Mouse (Mus musculus) lung, embryonic 16.5 days (tissue): ENCODE measurements around the gene Thbs1. TPM values are rescaled to one million over a fixed set of nuclear protein-coding genes. Genes with fewer than 3 reads are reported as not detected.

ENCODE experiments used
- ATAC-seq: fragments of 200-750 bp; cut with Nextera tagmentation; 2 replicates; pipeline ENCODE4 v1.8.0; 2017; ENCODE audit warnings: low read depth, mild to moderate bottlenecking, moderate library complexity
- H3K27ac ChIP-seq: fragments of 300-500 bp; sonication (generic); 2 replicates; pipeline ENCODE4 v1.5.1; 2014; ENCODE audit warnings: mild to moderate bottlenecking, control low read depth, low read length
- H3K27me3 ChIP-seq: fragments of 300-500 bp; sonication (generic); 2 replicates; pipeline ENCODE4 v1.6.1; 2014; ENCODE audit warnings: low read depth, low read length, mixed read lengths; ENCODE audit not compliant: control insufficient read depth, insufficient read depth
- H3K36me3 ChIP-seq: fragments of 300-500 bp; sonication (generic); 2 replicates; pipeline ENCODE4 v1.6.1; 2014; ENCODE audit warnings: low read length; ENCODE audit not compliant: control insufficient read depth, insufficient read depth
- H3K4me1 ChIP-seq: fragments of 300-500 bp; sonication (generic); replicated peaks from 2 replicates; pipeline ENCODE4 v1.6.1; 2014; ENCODE audit warnings: low read length, mixed read lengths; ENCODE audit not compliant: control insufficient read depth, insufficient read depth
- H3K4me2 ChIP-seq: fragments of 300-500 bp; sonication (generic); 2 replicates; pipeline ENCODE4 v1.6.1; 2014; ENCODE audit warnings: low read depth, low read length, control low read depth
- H3K4me3 ChIP-seq: fragments of 300-500 bp; sonication (generic); 2 replicates; pipeline ENCODE4 v1.5.1; 2014; ENCODE audit warnings: mild to moderate bottlenecking, low read length, control low read depth
- H3K9ac ChIP-seq: fragments of 300-500 bp; sonication (generic); 2 replicates; pipeline ENCODE4 v1.6.1; 2014; ENCODE audit warnings: low read length, control low read depth
- H3K9me3 ChIP-seq: fragments of 300-500 bp; sonication (generic); 2 replicates; pipeline ENCODE4 v1.6.1; 2016; ENCODE audit warnings: low read length; ENCODE audit not compliant: control insufficient read depth
- WGBS: fragments of 180-500 bp; shearing (Covaris S2); extraction: QIAGEN DNeasy Blood & Tissue Kit; methylation state at CpG from one replicate; pipeline ENCODE4 v1.1.7; 2014; 5-methylcytosine and 5-hydroxymethylcytosine counted together
- polyA plus RNA-seq: library from polyadenylated mRNA; unstranded; fragments of >200 nt; fragmentation: Nextera tagmentation; extraction: Ambion mirVana; gene quantifications from 2 replicates; pipeline ENCODE4 v1.2.1, GENCODE M21; 2015

Gene Thbs1
- polyA plus RNA-seq, 1 experiment from 2014 or later = 190 TPM

GRCm38 (mm10) chr2:118118515-118118914 is 6.8 kb downstream of the Thbs1 start:
- ATAC-seq = no peak
- H3K9me3 ChIP-seq = no peaks in the 10 kb centered on the region
- H3K4me2 ChIP-seq = no peak overlapping the region
- H3K27ac ChIP-seq = no peak overlapping the region
- 78% methylated on average over 7 of the region's 7 CpGs for WGBS
- peaks cover 21% of the 10 kb centered on the region; the same call in 1 of the 2 replicates for H3K4me1 ChIP-seq
- no peaks in the 10 kb centered on the region for H3K27me3 ChIP-seq
- peaks cover 74% of the 10 kb centered on the region for H3K36me3 ChIP-seq
- H3K9ac ChIP-seq = no peak overlapping the region
- no peak overlapping the region for H3K4me3 ChIP-seq

GRCm38 (mm10) chr2:118119684-118120083 is 8.0 kb downstream of the Thbs1 start:
- no peaks in the 10 kb centered on the region for H3K9me3 ChIP-seq
- 93% methylated on average over 12 of the region's 12 CpGs for WGBS
- H3K27ac ChIP-seq = no peak overlapping the region
- no peak overlapping the region for H3K4me3 ChIP-seq
- H3K4me2 ChIP-seq = no peak overlapping the region
- no peak overlapping the region for H3K9ac ChIP-seq
- no peaks in the 10 kb centered on the region for H3K27me3 ChIP-seq
- no peak for ATAC-seq
- peaks cover 80% of the 10 kb centered on the region for H3K36me3 ChIP-seq
- peaks cover 23% of the 10 kb centered on the region; the same call in 1 of the 2 replicates for H3K4me1 ChIP-seq

- H3K4me2 ChIP-seq = no peak overlapping the region
- no peaks in the 10 kb centered on the region for H3K27me3 ChIP-seq
- H3K4me1 ChIP-seq = peaks cover 21% of the 10 kb centered on the region; the same call in 1 of the 2 replicates
- no peak overlapping the region for H3K27ac ChIP-seq
- peaks cover 80% of the 10 kb centered on the region for H3K36me3 ChIP-seq
- H3K4me3 ChIP-seq = no peak overlapping the region
- no peak for ATAC-seq
- 87% methylated on average over 11 of the region's 11 CpGs for WGBS
- H3K9me3 ChIP-seq = no peaks in the 10 kb centered on the region
- no peak overlapping the region for H3K9ac ChIP-seq
These were observed 8.4 kb downstream of the Thbs1 start for GRCm38 (mm10) chr2:118120095-118120494.

DNA sequence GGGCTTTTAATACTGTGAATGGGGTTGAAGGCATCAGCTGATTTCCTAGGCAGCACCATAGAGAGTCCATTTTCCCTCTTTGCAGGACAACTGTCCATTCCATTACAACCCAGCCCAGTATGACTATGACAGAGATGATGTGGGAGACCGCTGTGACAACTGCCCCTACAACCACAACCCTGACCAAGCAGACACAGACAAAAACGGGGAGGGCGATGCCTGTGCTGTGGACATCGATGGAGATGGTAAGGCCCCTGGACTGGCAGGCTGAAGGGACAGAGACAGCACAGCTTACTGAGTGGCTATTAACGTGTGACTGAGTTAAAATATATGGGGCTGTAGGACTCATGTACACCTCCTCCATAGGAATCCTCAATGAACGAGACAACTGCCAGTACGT is 9.1 kb downstream of the Thbs1 start:
- no peak for ATAC-seq
- WGBS = 80% methylated on average over 7 of the region's 7 CpGs
- Histone ChIP-seq H3K9me3 (no peaks in the 10 kb centered on the region), H3K27ac (no peak overlapping the region), H3K4me1 (peaks cover 19% of the 10 kb centered on the region; the same call in 1 of the 2 replicates), H3K36me3 (peaks cover 81% of the 10 kb centered on the region), H3K4me2 (no peak overlapping the region), H3K4me3 (no peak overlapping the region), H3K27me3 (no peaks in the 10 kb centered on the region), H3K9ac (no peak overlapping the region)

DNA sequence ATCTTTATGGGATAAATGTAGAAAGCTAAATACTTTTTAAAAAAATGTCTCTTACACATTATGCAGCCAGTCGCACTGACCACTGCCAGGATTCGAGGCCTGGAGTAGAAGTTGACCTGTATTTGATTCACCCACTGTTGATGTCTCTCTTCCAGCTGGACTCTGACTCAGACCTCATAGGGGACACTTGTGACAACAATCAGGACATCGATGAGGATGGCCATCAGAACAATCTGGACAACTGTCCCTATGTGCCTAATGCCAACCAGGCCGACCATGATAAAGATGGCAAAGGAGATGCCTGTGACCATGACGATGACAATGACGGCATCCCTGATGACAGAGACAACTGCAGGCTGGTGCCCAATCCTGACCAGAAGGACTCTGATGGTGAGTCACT is 10.6 kb downstream of the Thbs1 start:
- 80% methylated on average over 6 of the region's 6 CpGs for WGBS

GRCm38 (mm10) chr2:118123743-118124142 is 12.1 kb downstream of the Thbs1 start:
- H3K36me3 ChIP-seq = peaks cover 59% of the 10 kb centered on the region
- H3K4me1 ChIP-seq = peaks cover 7% of the 10 kb centered on the region; the same call in 1 of the 2 replicates
- no peaks in the 10 kb centered on the region for H3K9me3 ChIP-seq
- H3K4me3 ChIP-seq = no peak overlapping the region
- no peaks in the 10 kb centered on the region for H3K27me3 ChIP-seq
- WGBS = 77% methylated on average over 9 of the region's 9 CpGs
- H3K9ac ChIP-seq = no peak overlapping the region
- no peak for ATAC-seq
- peak overlapping the region; percentile 20; the same call in 1 of the 2 replicates for H3K27ac ChIP-seq
- H3K4me2 ChIP-seq = no peak overlapping the region

More for the DNA sequence above, 10.6 kb downstream of the Thbs1 start:
- H3K4me3 ChIP-seq = no peak overlapping the region
- no peak overlapping the region for H3K27ac ChIP-seq
- H3K9me3 ChIP-seq = no peaks in the 10 kb centered on the region
- H3K9ac ChIP-seq = no peak overlapping the region
- H3K4me2 ChIP-seq = no peak overlapping the region
- no peaks in the 10 kb centered on the region for H3K27me3 ChIP-seq
- H3K4me1 ChIP-seq = peaks cover 7% of the 10 kb centered on the region; the same call in 1 of the 2 replicates
- no peak for ATAC-seq
- peaks cover 72% of the 10 kb centered on the region for H3K36me3 ChIP-seq

DNA sequence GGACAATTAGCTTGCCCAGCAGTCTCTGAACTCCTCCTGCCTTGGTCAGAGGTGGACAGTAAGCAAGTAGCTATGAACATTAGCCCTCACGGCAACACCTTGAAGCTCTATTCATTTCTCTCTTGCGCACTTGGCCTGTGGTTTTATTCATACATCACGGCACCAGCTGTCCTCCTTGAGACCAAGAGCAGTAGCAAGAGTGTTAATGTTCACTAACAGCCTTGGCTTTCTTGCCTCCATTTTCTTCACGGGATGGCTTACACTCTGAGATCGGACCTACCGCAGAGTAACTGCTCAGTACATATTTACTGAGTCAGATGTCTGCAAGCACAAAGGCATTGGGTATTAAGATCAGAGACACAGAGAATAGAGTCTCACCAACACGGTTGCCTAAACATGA is 12.8 kb downstream of the Thbs1 start:
- Histone ChIP-seq H3K36me3 (peaks cover 52% of the 10 kb centered on the region), H3K9me3 (no peaks in the 10 kb centered on the region), H3K27me3 (no peaks in the 10 kb centered on the region), H3K4me1 (peaks cover 7% of the 10 kb centered on the region; the same call in 1 of the 2 replicates), H3K4me3 (no peak overlapping the region), H3K4me2 (no peak overlapping the region), H3K9ac (no peak overlapping the region), H3K27ac (no peak overlapping the region)
- no peak for ATAC-seq
- WGBS = 67% methylated on average over 7 of the region's 7 CpGs

DNA sequence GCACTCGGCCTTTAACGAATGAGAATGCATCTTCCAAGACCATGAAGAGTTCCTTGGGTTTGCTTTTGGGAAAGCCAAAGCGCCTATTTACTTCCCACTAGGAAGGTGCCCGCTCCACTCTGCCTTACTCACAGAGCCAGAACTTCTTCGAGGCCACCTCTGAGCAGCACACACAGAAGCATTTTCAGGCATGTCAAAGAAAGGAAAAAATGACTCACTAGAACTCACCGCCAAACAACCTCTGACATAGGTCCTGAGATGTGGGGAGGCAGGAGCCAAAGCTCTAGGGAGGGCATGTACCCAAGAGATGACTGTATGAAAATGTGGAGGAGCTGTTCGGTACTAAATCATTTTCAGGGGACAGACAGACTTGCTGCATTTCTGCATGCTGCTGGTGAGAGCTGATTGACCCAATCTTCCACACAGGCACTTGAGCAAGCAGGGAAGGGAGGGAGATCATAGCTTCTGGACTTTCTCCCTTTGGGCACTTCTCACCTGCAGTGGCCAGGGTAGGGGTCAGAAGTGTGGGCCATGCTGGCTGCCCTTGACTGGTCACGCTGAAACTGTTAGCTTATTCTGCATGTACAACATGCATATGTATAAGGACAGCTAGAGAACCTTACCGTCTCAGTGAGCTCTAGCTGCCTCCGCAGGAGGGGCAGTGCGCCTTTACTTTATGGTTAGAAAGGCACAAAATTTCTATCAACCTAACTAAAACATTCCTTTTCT is 13.7 kb downstream of the Thbs1 start:
- Histone ChIP-seq H3K27me3 (no peaks in the 10 kb centered on the region), H3K4me1 (peaks cover 7% of the 10 kb centered on the region; the same call in 1 of the 2 replicates), H3K4me3 (no peak overlapping the region), H3K36me3 (peaks cover 43% of the 10 kb centered on the region), H3K4me2 (no peak overlapping the region), H3K27ac (peak overlapping the region; percentile 15; the same call in 1 of the 2 replicates), H3K9ac (no peak overlapping the region), H3K9me3 (no peaks in the 10 kb centered on the region)
- WGBS = 65% methylated on average over 11 of the region's 11 CpGs
- ATAC-seq = no peak

DNA sequence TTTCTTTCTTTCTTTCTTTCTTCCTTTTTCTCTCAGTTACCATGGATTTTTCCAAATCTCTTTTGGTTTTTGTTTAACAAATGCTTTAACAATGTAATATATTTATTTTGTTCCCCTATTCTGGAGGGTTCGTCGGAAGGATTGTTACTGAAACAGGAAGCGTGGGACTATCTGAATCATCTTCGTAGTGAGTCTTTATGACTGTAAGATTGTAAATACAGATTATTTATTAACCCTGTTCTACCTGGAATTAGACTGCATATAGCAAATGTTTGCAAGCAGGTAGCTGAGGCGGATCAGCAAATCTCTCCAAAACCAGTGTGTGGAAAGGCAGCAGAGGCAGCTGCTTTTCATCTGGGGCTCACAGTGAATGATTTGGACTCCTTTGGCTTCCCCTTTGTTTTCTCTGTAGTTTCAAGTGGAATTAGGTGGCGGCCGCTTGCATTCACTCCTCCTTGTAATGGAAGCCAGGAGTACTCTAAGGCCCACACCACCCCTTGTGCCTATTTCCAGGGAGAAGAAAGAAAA is 14.3 kb downstream of the Thbs1 start:
- Histone ChIP-seq H3K4me2 (no peak overlapping the region), H3K9me3 (no peaks in the 10 kb centered on the region), H3K4me3 (no peak overlapping the region), H3K9ac (no peak overlapping the region), H3K27me3 (no peaks in the 10 kb centered on the region), H3K27ac (no peak overlapping the region), H3K36me3 (peaks cover 37% of the 10 kb centered on the region), H3K4me1 (peaks cover 7% of the 10 kb centered on the region; the same call in 1 of the 2 replicates)
- WGBS = 49% methylated on average over 7 of the region's 7 CpGs
- ATAC-seq = no peak
